Mouse (Mus musculus): ENCODE data around the gene Pepd.

Pepd gene

GRCm38 (mm10) chr7:34983702-34984475 is 71.7 kb downstream of the Pepd start:
- no peak for DNase-seq (ENCODE audit: low spot score in 2 of 2)

DNA sequence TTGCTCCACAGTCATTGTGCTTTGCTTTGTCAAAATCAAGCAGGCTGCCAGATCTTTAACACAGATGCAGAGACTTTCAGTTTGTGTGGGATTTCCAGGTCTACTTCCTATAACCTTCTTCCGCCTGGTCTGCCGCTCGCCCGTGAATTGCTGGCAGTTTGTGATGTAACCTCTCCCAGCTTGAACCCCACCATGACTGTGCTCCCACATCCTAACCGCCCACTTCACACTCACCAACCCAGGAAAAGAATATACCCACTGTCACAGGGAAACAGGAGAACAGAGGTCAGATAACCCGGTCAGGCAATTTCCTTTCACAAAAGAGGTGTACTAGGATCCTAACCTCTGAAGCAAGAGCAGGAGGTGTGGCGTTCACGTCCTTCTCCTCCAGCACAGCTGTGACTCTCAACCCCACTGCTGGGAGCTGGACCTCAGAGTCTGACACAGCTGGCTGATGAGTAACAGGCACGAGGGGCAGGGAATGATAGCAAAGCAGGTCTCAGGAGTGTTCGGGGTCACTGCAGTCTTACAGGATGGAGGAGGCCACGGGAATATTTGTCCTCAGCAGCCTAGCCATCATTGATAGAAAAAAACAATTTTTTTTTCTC is 72.5 kb downstream of the Pepd start:
- no peak for DNase-seq (ENCODE audit: low spot score in 2 of 2)

DNA sequence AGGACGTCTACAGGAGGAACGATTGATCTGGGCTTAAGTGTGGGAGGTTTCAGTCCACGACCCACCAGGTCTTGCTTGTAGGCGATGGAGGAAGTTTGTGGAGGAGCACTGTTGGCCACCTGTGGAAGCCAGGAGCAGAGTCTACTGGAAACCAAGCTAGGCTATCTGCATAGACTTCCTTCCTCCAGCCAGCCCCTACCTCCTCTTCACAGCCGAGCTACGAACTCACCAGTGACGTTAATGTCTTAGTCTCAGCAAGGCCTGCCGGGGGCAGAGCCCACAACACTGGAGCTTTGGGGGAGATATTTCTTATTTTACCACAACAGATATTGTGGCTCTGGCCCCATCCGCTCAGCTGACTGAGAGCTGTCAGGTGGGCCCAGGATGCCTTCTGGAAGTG is 73.0 kb downstream of the Pepd start:
- DNase-seq (ENCODE audit: low spot score in 2 of 2): no peak

- DNase-seq (ENCODE audit: low spot score in 2 of 2): no peak
Measured at GRCm38 (mm10) chr7:34985646-34986045, 73.5 kb downstream of the Pepd start.

- no peak for DNase-seq (ENCODE audit: low spot score in 2 of 2)
Measured at GRCm38 (mm10) chr7:34986575-34987150, 74.5 kb downstream of the Pepd start.

DNA sequence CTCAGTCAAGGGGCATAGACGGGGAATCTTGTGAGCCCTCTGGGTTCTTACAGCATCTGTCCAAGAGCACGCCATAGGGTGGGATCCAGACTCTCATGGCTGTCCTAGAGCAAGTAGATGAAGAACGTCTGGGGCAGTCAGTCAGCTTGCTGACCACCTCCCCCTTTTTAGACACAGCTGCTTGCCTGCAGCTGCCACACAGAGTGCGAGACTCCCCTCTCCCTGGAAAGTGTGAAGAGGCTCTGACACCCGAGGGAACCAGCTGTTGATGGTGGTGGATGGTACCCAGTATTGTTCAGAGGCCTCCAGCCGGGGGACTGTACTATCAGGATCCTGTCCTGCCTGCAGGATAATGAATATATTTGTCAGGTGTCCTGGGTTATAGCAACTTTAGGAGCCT is 75.1 kb downstream of the Pepd start:
- DNase-seq (ENCODE audit: low spot score in 2 of 2): no peak

- peak in 1 of 2 experiments; percentile 45 for DNase-seq (ENCODE audit: low spot score in 2 of 2)
Measured at GRCm38 (mm10) chr7:34988488-34988887, 76.3 kb downstream of the Pepd start.

DNA sequence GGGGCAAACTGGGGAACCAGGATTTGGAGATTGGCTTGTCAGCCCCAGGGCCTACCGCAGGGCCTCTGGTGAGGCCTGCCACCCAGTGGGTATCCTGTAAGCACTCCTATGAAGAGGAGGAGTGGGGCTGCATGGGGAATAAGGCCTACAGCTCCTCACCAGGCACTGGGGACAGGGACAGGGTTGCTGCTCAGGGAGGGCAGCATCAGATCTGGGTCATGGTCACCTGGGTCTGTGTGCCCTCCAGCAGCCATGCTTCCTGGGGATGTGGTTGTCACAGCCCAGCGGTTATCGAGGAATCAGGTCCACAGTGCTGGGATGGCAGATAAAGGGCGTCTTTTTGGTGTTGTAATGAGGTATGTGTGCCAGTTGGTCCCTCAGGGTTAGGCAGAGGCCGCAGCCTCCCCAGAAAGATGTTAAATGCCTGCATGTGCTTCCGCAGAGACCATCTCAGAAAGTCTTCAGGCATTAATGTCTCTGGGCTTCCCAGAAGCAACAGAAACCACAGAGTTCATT is 79.6 kb downstream of the Pepd start:
- no peak for DNase-seq (ENCODE audit: low spot score in 2 of 2)

DNA sequence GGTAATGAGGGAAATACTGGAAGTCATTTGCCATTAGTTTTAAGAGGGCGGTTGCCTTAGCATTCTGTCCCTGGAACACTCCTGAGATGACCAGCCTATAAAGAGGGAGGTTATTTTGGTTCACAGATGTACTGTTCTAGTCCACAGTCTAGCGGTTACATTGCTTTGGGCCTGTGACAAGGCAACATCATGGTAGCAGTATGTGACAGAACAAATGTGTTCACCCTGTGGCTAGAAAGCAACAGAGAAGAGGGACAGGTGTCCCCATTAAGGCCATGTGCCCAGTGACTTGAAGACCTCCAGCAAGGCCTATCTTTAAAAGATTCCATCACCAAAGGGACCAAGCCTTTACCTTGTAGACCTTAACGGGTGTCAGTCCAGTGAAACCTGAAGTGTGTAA is 80.6 kb downstream of the Pepd start:
- no peak for DNase-seq (ENCODE audit: low spot score in 2 of 2)

- DNase-seq (ENCODE audit: low spot score in 2 of 2): no peak
Measured at GRCm38 (mm10) chr7:34995872-34996662, 83.9 kb downstream of the Pepd start.

GRCm38 (mm10) chr7:35000839-35001238 is 88.7 kb downstream of the Pepd start:
- DNase-seq (ENCODE audit: low spot score in 2 of 2): peak in 1 of 2 experiments; percentile 51

DNA sequence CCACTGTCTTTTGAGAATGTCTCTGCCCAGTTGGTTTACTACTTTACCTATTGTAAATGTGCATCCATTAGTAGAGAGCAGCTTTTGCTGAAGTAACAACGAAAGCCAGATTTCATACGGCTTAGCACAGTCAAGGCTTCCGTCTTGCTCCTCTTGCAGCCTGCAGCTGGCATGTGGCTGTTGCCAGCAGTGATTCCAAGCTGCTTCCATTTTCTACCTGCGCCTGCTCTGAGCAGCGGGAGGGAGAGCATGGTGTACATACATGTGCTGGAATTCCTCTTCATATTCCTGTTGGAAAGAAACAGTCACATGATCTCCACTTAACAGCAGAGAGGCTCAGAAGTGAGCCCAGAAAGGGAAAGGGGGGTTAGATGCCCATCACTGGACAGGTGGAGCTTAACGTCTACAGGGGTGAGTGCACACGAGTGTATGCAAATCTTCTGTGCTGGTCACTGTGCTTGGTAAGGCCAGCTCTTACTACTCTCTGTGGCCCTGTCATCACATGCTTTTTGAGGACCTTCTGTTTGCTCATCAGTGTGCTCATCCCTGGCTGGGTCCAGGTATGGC is 91.1 kb downstream of the Pepd start:
- no peak for DNase-seq (ENCODE audit: low spot score in 2 of 2)

GRCm38 (mm10) chr7:35006661-35007060 is 94.5 kb downstream of the Pepd start:
- no peak for DNase-seq (ENCODE audit: low spot score in 2 of 2)

GRCm38 (mm10) chr7:35013228-35013627 is 101.0 kb downstream of the Pepd start:
- no peak for DNase-seq (ENCODE audit: low spot score in 2 of 2)

DNA sequence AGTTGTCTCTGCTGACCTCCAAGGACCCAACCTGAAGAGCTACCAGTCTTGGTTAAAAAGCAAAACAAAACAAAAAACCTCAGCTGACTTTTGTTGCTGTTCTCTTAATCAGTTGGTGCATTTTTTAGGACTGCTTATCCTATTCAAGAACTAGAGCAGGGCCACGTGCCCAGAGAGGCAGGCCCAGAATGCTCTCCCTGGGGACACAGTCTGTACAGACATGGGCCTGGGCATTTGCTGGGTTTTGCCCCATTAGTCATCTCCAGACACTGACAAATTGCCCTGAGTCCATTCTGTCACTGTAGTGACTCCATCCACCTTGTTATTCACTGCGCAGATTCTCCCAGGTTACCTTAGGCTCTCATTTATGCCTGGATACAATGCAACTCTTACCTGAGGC is 103.1 kb downstream of the Pepd start:
- DNase-seq (ENCODE audit: low spot score in 2 of 2): no peak

- no peak for DNase-seq (ENCODE audit: low spot score in 2 of 2)
Measured at GRCm38 (mm10) chr7:35021365-35021764, 109.2 kb downstream of the Pepd start.

DNA sequence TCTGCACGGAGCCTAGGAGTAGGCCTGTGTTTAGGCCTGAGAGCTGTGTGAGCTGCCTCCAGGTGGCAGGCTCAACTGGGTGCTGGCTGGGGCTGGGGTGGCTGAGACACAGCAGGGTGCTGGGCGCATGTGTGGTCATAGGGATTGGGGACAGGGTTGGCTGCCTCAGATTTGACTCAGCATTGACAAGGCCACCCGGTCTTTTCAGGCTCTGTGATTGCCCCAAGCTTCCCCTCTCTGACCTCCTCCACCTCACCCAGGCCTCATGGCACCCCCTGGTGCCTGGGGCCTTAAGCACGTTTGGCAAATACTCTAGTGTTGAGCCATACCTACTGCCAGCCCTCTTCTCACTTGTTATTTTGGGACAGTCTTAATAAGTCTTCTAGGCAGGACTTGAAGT is 111.1 kb downstream of the Pepd start:
- DNase-seq (ENCODE audit: low spot score in 2 of 2): no peak

- no peak for DNase-seq (ENCODE audit: low spot score in 2 of 2)
Measured at GRCm38 (mm10) chr7:35024426-35024825, 112.2 kb downstream of the Pepd start.

DNA sequence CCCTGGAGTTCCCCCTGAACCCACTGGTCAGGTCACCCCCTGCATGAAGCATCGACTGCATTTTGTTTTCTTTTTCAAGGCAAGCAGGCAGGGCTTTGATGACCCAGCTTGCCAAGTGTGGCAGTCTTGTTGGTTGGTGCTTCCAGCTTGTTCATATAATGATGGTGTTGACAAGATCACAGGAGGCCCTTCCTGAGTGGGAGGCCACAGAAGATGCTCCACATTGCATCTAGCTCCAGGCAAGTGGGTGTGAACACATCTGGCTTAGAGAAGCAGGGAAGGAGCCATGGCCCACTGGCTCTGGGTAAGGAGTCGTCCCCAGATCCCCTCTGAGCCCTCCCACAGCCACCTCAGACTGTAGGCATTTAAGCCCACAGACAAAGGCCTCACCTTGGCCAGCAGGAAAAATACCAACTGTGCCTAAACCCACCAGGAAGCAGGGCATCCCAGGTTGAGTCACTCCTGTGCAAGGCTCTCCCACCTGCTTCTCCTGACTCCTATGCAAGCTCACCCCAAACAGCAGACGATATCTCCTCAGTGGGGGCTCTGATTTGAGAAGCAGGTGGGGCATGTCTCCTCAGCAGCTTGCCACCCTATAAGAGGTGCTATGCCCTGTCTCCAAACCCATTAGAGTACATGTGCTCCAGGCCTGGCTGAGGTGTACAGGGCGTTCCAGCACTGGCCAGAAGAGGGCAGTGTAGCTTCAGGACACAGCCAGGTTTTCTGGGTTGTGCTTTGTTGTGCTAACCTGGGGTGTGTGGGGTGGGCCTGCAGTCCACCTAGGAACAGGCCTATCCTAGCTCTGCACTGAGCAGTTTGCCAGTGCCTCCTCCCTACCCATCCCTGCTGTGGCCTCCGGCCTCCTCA is 113.5 kb downstream of the Pepd start:
- DNase-seq (ENCODE audit: low spot score in 2 of 2): peak; percentile 75 to 85

DNA sequence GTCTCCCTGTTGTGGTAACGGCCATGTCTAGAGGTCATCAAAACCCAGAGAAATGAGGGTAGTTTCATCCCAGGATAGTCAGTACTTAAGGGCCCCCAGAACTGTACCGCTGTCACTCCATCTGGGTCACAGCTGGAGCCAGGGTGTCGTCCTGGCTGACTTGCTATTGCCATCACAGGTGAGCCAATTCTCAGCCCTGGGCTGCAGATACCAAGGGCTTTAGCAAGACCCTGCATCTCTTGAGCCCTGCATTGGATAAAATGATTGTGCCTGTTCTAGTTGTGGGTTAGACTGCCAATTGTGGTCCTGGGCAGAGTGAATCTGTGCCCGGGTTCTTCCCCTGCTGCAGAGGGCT is 114.1 kb downstream of the Pepd start:
- no peak for DNase-seq (ENCODE audit: low spot score in 2 of 2)

- DNase-seq (ENCODE audit: low spot score in 2 of 2): peak in 1 of 2 experiments; percentile 51
Measured at GRCm38 (mm10) chr7:35026838-35027291, 114.7 kb downstream of the Pepd start.
